Mouse (Mus musculus) olfactory bulb, adult 2 months (tissue): ENCODE measurements around the gene Gls2.

Experiments used
- CTCF ChIP-seq: fragments of 200-500 bp; IDR thresholded peaks from 2 replicates; pipeline ENCODE4 v1.5.1; 2012; ENCODE audit warnings: low read depth, mild to moderate bottlenecking, low read length, moderate library complexity; ENCODE audit not compliant: insufficient read depth
- POLR2A ChIP-seq: fragments of 200-500 bp; IDR thresholded peaks from 2 replicates; pipeline ENCODE4 v1.6.1; 2012; ENCODE audit warnings: mild to moderate bottlenecking, low read depth, low read length, moderate library complexity; ENCODE audit not compliant: insufficient read depth

DNA sequence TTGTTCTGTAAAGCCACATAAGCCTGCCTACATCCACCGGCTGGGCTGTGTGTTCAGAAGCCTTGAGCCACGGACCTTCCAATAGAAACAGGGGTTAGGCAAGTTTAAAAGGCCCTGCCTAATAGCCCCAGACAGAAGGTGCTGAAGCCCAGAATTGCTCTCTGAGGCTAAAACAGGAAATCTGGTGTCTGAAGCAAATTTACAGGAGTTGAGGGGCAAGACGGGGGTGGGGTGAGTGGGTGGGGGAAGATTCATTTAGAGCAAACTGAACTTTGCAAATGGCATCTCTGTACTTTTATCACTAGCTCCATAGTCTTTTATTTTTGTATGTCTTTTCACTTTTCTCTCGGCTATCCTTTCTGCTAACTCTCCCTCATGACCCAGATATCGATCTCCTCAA, 36.9 kb downstream of the Gls2 start:
- TF ChIP-seq POLR2A (no peak), CTCF (no peak)
